Comparison of ENCODE assay signal across 17 mouse cellular contexts in genomic region chrX:168403512-168403911, GRCm38 (mm10).
"Had no signal": no experiment of that assay in that cellular context is flagged by ENCODE, and none has a peak within 500 bp of the region (broad histone marks: within the 10 kb centered on the region; RNA-seq: fewer than 3 reads in every experiment).

No protein-coding gene starts in this region.

- H3K36me3 ChIP-seq: neural tube, embryonic 12.5 days; neural tube, embryonic 13.5 days; neural tube, embryonic 15.5 days; stomach, embryonic 15.5 days had no signal

- H3K4me1 ChIP-seq: neural tube, embryonic 12.5 days; neural tube, embryonic 13.5 days; neural tube, embryonic 15.5 days; stomach, embryonic 15.5 days had no signal

- H3K27ac ChIP-seq: neural tube, embryonic 12.5 days; neural tube, embryonic 13.5 days; neural tube, embryonic 15.5 days; stomach, embryonic 15.5 days; stomach, postnatal 0 days had no signal

- DNase-seq: retina, postnatal 1 day; right cerebral cortex, adult 18-20 months; right cerebral cortex, postnatal 14 days; right cerebral cortex, postnatal 25 days; right cerebral cortex, postnatal 4 days; spleen, adult 18-20 months; thymus, adult 18-20 months; thymus, adult 2 months; thymus, postnatal 14 days; thymus, postnatal 25 days; thymus, postnatal 36 days; thymus, postnatal 4 days had no signal

- H3K27me3 ChIP-seq: neural tube, embryonic 12.5 days; neural tube, embryonic 13.5 days; neural tube, embryonic 15.5 days; stomach, embryonic 15.5 days had no signal

- H3K4me2 ChIP-seq: neural tube, embryonic 12.5 days; neural tube, embryonic 13.5 days; neural tube, embryonic 15.5 days; stomach, embryonic 15.5 days had no signal

- H3K9me3 ChIP-seq: neural tube, embryonic 12.5 days; neural tube, embryonic 13.5 days; neural tube, embryonic 15.5 days; stomach, embryonic 15.5 days had no signal

- H3K4me3 ChIP-seq: neural tube, embryonic 12.5 days; neural tube, embryonic 13.5 days; neural tube, embryonic 15.5 days; stomach, embryonic 15.5 days had no signal

- H3K9ac ChIP-seq: neural tube, embryonic 12.5 days; neural tube, embryonic 13.5 days; neural tube, embryonic 15.5 days; stomach, embryonic 15.5 days had no signal
